Mouse (Mus musculus) fat pad, adult 2 months (tissue): Measurements from ENCODE around the gene Wdcp.
"Not testable (repeated sequence)": the region's sequence is repeated elsewhere in the genome, so short reads cannot be mapped to it uniquely, and the experiment has no call there.

ENCODE experiments used
- DNase-seq: peaks from one replicate; pipeline ENCODE4 v3.0.0-alpha.2; 2011; ENCODE audit warnings: low read depth, low spot score; ENCODE audit errors: extremely low read depth

The Wdcp gene

DNA sequence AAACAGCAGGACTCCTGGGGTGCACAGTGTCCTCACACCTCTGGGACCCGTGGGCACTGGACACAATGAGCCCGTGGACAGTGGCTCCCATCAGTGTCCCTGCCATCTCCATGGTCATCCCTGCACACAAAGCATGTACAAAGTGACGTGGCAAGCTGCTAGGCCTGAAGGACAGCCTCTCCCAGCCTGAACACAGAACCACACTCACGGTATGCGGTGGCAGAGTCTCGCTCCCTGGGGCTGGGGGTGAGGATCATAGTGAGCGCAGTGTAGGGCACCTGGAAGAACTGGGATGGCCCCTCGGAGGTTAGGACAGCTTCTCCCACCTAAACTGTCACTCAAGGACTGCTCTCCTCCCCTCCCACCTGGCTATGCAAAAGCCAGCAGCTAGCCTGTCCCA lies 25.8 kb downstream of the Wdcp start:
- DNase-seq = no peak

DNA sequence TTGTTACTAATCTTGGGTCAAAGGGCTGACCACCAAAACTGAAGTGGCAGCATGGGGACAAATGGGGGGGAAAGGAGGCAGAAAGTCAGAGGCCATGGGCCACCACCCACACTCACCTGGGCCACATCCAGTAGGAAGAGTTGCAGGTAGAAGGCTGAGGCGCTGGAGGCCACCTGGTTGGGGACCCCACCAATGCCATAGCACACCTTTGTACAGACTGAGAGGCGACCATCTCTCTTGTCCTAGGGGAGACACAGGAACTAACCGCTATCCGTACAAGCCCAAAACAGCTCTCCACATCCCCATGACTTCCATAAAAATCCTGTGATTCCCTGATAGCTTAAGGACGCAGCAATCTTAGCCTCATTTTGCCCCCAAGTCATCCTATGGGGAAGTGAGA lies 28.2 kb downstream of the Wdcp start:
- no peak for DNase-seq

- DNase-seq = no peak
Observed at GRCm38 (mm10) chr12:4872273-4872672, 29.2 kb downstream of the Wdcp start.

DNA sequence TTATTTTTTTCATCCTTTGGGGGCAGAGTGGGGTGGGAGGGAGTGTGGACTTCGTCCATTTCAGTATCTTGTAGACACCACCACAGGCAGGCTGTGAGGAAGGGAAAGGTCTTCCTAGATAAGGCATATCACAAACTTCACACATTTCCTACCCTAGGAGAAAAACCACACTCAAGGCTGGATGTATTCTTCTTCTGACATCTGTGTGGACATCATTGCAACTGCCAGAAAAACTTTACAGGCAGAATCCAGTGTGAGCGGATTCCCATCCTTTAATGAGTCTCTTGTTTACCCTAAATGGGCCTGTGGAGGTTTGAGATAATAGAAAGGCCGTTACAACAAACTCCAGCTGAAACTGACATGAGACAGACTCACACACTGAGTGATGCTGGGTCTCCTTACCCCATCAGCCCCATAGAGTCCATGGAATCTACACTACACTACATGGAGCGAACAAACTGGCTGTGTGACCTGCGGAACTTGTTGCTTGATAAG lies 29.9 kb downstream of the Wdcp start:
- no peak for DNase-seq

GRCm38 (mm10) chr12:4873531-4873930 lies 30.4 kb downstream of the Wdcp start:
- no peak for DNase-seq

DNA sequence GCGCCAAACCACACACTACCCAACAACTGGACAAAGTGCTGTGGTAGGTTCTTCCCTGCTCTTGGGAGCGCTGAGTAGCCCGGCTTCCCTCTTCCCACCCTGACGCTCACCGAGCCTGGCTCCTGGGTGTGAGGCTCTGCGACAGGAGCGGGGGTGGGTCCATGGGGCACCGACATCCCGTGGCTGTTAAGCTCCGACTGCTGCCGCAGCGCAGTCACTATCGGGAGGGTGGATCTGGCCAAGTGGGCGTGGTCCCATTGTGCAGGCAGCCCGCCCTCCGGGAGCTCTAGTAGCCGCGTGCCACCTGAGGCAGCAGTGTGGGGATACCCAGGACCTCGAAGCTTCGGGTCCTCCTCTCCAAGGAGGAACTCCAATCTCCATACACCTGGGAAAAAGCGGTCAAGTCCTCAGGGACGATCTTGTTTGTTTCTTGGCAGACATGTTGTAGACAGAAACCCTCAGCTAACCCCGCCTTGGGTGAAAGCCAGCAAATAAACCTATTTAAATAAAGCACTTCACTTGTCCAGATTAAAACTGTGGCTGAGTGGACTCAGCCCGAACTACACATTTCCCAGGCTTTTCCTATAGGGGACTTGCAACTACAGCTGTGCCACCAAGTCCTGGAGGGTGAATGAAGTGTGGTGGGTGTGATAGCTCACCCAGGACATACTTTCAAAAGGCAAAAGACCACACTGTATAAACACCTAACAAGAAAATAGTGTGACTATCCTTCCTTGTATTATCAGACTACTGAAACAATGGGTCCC lies 31.2 kb downstream of the Wdcp start, which contains the start of gene Mfsd2b:
Mfsd2b (minus strand) TSS at position 199 of the 767 bp plus-strand sequence.
- no peak for DNase-seq

DNA sequence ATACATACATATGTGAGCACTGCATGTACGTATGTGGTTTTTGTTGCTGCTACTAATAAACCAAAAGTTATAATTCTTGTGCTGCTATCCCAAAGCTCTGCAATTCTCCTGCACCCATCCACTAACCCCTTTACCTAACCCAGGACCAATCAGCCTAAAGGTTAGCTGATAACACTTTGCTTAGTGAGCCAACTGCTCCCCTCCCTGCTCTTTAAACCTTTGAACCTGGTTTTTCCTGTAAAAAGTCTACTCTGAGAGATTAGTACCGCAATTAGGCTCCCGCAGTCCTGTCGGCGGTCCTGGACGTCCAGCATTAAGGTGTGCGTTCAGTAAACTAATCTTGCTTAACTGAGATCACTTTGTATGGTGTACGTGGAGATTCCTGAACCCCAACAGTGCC lies 32.5 kb downstream of the Wdcp start:
- no peak for DNase-seq

DNA sequence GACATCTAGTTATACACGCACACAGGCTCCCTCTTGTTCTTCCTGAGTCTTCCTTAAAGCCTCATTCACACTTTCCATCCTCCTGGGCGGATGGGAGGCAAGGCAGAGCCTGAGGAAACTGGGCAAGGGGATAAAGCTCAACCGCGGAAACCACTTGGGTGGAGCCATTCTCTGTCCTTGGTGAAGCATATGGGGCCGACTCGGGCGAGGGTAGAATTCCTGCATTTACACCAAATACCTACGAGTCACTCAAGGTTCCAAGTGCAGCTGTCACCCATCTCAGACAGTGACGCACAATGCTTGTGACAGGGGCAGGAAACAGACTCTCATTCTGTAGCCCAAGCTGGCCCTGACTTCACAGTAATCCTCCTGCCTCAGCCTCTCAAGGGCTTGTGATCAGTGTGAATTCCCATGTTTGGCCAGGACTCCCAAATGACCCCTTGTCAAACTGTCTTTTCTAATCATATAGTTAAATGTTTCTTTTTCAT lies 35.2 kb downstream of the Wdcp start:
- DNase-seq = no peak

DNA sequence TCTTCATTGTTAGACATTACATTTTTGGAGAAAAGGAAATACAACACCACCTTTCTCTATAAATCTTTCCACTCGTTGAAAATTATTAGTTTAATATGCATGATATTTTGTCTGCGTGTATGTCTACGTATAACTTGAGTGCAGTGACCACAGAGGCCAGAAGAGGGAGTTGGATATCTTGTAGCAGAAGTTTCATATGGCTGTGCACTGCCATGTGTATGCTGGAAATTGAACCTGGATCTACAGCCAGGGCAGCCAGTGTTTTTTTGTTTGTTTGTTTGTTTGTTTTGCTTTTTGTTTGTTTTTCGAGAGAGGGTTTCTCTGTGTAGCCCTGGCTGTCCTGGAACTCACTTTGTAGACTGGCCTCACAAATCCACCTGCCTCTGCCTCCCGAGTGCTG lies 35.9 kb downstream of the Wdcp start:
- no peak for DNase-seq

- no peak for DNase-seq
Observed at GRCm38 (mm10) chr12:4882086-4882485, 39.0 kb downstream of the Wdcp start.

- peak; percentile 31 for DNase-seq
Observed at GRCm38 (mm10) chr12:4885062-4885461, 42.0 kb downstream of the Wdcp start.

DNA sequence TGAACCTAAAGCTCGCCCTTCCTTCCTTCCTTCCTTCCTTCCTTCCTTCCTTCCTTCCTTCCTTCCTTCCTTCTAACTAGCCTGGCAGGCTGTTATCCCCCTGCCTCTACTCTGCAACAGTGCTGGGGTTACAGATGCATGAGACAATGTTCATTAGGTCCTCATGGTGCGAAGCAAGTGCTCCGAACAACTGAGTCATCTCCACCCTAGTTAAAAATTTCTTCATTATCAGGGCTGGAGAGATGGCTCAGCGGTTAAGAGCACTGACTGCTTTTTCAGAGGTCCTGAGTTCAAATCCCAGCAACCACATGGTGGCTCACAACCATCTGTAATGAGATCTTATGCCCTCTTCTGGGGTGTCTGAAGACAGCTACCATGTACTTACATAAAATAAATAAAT lies 43.5 kb downstream of the Wdcp start:
- not testable (repeated sequence) for DNase-seq

DNA sequence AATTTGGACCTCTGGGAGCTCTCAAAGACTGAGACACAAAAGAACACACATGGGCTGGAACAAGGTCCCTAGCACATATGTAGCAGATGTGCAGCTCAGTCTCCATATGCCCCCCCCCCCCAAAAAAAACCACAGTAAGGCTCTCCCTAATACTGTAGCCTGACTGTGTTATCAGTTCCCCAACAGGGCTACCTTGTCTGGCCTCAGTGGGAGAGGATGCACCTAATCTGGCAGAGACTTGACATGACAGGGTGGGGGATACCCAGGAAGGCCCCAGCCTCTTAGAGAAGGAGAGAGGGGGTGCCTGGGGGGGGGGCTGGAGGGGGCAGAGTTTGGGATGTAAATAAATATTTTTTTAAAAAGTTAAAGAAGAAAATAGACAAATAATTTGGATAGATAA lies 45.6 kb downstream of the Wdcp start:
- no peak for DNase-seq

DNA sequence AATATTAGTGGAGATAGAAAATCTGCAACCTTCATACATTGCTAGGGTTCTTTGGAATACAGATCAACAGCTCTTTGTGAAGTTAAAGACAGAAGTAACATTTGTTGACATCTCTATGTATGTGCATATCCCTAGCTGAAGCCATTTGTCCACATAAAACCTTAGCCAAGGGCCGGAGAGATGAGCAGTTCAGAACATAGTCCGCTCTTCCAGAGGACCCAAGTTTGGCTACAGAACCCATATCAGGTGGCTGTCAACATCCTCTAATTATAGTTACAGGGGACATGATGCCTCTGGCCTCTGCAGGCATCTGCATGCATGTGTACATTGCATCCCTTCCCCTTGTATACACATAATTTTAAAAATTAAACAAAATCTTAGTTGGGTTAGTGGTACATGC lies 46.1 kb downstream of the Wdcp start:
- DNase-seq = no peak

- DNase-seq = no peak
Observed at GRCm38 (mm10) chr12:4889891-4890290, 46.8 kb downstream of the Wdcp start.

GRCm38 (mm10) chr12:4898024-4898423 lies 54.9 kb downstream of the Wdcp start:
- no peak for DNase-seq

DNA sequence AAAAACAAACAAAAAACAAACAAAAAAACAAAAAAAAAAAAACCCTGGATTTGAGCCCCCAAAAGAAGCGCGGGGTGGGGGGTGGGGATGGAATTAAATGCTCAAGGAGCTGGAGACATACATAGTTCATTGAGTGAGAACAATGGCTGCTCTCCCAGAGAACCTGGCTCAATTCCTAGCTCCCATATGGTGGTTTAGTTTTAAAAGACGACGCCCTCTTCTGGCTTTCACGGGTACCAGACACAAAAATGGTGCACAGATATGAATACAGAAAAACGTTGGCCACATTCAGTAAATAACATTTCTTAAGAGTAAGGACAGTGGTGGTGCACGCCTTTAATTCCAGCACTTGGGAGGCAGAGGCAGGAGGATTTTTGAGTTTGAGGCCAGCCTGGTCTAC lies 62.8 kb downstream of the Wdcp start:
- no peak for DNase-seq

DNA sequence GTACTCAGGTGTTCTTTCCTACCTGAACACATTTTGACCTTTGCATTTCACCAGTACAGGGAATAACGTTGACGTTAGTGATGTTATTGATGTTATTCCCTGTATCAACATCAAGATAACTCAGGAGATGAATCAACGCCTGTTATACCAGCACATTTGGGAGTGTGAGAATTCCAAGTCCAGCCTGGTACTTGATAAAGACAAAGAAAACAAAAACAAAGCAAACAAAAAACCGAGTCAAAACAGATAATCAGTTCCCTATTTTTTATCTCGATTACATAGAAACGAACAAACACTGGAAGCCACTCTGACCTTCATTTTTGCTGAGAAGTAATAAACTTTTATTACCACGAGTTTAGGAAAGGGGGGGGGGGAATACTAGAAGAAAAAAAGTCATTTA lies 63.4 kb downstream of the Wdcp start:
- no peak for DNase-seq

DNA sequence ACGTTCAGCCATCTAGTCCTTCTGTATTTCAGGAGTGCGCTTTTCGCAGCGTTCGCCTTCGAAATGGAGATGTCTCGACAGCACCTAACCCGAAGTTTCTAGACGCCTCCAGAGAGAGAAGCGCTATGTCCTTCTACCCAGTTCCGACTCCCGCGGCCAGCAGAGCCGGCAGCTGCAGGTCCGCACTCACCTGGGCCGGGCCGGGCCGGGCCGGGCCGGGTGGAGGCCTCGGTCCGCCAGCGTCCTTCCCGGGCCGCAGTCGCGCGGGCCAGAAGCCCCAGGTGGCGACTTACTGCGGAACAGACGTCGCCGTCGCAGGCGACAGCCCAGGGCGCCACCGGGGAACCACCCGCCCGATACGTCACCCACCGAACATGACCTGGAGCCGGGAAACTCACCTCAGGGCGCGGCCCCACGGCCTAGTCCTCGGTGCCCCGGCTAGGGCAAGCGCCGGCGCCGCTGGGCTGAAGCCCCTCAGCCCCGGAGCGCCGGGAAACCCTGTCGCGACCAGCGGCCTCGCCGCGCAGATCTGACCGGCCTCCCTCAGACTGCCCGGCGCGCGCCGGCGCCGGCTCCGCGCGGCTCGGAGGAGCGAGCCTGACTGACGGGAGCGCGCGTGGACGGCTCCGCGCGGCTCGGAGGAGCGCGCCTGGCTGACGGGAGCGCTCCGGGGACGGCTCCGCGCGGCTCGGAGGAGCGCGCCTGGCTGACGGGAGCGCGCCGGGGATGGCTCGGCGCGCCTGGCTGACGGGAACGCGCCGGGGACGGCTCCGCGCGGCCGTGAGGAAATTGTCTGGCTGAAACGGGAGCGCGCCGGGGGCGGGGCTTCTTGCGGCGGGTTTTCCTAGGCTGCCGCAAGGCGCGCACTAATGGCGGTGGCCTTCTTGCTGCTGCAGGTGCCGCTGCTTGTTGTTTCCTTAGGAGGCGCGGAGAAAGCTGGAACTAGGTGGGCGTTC lies 64.1 kb downstream of the Wdcp start, which contains the start of gene Ubxn2a:
Ubxn2a (minus strand) TSS at position 755 of the 956 bp plus-strand sequence.
- peak; percentile 36 for DNase-seq

DNA sequence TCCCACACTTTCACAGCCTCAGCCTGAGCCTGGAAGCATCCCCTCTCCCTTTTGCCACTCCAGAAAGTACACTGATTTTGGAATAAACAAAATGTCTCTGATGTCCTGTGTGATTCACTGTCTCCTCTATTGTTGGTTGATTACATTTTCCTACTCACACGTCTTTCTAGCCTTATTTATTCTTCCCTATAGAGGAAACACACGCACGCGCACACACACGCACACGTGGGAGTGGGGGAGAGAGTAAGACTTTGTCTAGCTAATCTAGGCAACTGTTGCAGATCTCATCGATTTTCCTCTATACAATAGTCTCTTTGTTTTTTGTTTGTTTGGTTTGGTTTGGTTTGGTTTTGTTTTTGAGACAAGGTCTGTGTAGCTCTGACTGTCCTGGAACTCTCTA lies 65.3 kb downstream of the Wdcp start:
- DNase-seq = no peak
